Mouse (Mus musculus) adrenal gland, postnatal 14 days (tissue): ENCODE results near the gene Gm26602. TPM values are rescaled to one million over a fixed set of nuclear protein-coding genes. Genes with fewer than 3 reads are reported as not detected.
A peak's percentile ranks its signal among the peaks of the same experiment; 100 is the strongest.

Experiments used
- DNase-seq: peaks from one replicate; pipeline ENCODE4 v3.0.0; 2021; ENCODE audit warnings: mixed read lengths
- total RNA-seq: library from RNA; stranded (reverse); gene quantifications from 2 replicates; pipeline ENCODE4 v1.2.3, GENCODE M21; 2021

Gene Gm26602
- total RNA-seq, 1 experiment from 2014 or later: not detected

- DNase-seq: no peak
Measured at GRCm38 (mm10) chr10:79886054-79886453, 24.6 kb upstream of the Gm26602 start, which contains the start of gene Elane. Gene Elane (plus strand): TSS chr10:79886247.

GRCm38 (mm10) chr10:79886611-79887010, 24.0 kb upstream of the Gm26602 start:
- no peak for DNase-seq

GRCm38 (mm10) chr10:79889386-79889785, 21.3 kb upstream of the Gm26602 start:
- DNase-seq: peak; percentile 77

GRCm38 (mm10) chr10:79890670-79891069, 20.0 kb upstream of the Gm26602 start, which contains the start of gene Cfd:
Gene Cfd (plus strand): TSS chr10:79890853.
- peak; percentile 46 for DNase-seq

DNA sequence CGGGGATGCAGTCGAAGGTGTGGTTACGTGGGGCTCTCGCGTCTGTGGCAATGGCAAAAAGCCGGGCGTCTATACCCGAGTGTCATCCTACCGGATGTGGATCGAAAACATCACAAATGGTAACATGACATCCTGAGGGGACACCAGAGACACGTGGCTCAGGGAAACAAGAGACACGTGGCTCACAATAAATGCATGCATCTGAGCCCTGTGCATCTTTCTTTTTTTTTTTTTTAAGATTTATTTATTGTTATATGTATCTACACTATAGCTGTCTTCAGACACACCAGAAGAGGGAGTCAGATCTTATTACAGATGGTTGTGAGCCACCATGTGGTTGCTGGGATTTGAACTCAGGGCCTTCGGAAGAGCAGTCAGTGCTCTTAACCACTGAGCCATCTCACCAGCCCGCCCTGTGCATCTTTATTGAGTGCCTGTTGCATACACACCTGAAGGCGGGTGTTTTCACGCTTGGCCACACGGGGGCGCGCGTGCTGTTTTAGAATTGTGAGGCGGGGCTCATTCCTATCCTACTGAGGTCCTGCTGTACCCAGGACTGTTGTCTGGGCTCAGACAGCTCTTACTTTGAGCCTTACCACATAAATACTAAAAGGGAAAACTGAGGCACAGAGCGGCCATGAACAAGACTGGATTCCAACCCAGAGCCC, 18.1 kb upstream of the Gm26602 start:
- peak; percentile 90 for DNase-seq

DNA sequence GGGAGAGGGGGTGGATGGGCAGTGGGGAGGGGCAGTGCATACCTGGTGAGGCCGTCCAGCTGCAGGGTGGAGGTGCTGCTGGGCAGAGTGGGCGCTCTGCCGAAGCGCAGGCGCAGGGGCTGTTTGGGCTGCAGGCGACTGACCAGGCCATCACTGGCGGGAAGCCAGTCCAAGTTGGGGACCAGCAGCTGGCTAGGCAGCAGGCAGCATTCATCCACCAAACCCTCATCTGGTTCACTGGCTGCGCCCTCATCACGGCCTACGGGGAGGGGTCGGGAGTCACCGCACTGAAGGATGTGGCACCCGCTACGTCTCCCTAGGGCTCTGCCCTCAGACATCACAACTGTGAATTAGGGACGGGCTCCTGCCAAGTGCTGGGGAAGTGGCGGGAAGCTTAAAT, 14.3 kb upstream of the Gm26602 start:
- DNase-seq: peak; percentile 26

GRCm38 (mm10) chr10:79896814-79897213, 13.8 kb upstream of the Gm26602 start:
- DNase-seq: no peak

- peak; percentile 35 for DNase-seq
Measured at GRCm38 (mm10) chr10:79897316-79898245, 13.1 kb upstream of the Gm26602 start.

DNA sequence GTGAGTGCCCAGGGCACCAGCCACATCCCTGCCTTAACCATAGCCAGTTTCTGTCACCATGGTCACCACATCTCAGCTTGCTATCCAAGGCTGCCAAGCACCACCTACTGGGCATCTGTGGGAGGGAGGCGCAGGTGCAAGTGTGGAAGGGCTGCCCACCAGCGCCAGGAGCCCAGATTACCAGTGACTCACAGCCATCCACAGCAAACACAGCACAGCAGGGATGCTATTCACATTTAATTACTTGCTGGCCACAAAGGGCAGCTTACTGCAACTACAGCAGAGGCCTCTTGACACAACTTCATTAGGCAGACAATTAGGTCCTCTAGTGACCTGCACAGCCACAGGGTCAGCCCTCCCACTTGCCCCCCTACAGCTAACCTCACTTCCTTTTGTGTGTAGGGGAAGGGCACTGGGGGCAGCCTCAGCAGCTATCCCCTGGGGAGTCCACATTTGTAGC, 9.7 kb upstream of the Gm26602 start:
- peak; percentile 59 for DNase-seq

- no peak for DNase-seq
Measured at GRCm38 (mm10) chr10:79906712-79907111, 3.9 kb upstream of the Gm26602 start.

DNA sequence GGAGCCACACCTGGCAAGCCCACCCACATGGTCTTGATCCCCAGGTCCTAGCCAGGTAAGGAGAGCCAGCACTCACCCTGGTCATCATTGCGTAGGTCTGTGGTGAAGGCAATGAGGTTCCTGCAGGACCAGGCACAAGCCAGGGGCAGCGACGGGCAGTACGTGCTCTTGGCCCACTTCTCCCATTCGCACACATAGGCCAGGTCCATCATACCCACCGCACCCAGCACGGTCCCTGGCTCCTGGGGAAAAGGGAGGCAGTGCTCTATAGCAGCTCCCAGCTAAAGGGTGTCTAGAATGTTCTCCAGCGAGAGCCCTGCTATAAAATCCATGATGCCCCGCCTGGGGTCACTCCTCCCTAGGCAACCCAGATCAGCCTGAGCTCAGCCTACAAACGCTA, 3.2 kb upstream of the Gm26602 start:
- DNase-seq: no peak

DNA sequence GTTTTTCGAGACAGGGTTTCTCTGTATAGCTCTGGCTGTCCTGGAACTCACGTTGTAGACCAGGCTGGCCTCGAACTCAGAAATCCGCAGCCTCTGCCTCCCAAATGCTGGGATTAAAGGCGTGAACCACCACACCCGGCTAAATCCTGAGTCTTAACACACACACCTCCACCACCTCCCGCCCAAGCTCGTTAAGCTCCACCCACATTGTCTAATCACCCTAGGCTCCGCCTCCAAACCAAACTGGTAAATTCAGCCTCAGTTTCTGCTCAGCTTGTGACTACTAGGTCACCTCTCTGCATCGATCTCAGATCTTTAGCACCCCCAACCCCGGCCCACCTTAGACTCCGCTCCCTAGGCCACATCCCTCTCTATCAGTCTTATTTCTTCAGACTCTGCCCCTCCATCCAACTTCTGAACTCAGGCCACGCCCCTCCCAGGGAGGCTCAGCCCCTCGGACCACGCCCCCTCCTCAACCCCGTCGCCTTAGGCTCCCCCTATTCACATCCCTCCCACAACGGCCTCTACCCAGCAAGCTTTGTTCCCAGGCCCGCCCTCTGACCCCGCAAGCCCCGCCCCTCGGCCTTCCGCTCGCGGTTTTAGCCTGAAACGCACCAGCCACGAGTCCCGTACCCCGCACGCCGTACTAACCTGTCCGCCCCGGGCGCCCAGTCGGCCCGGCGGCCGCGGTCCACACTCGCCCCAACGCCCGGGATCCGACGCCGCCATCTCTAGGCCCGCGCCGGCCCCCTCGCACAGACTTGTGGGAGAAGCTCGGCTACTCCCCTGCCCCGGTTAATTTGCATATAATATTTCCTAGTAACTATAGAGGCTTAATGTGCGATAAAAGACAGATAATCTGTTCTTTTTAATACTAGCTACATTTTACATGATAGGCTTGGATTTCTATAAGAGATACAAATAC, 2.2 kb upstream of the Gm26602 start, which contains the start of gene Med16:
Gene Med16 (minus strand): TSS at position 757 of the 925 bp plus-strand sequence.
- DNase-seq: peak; percentile 98

DNA sequence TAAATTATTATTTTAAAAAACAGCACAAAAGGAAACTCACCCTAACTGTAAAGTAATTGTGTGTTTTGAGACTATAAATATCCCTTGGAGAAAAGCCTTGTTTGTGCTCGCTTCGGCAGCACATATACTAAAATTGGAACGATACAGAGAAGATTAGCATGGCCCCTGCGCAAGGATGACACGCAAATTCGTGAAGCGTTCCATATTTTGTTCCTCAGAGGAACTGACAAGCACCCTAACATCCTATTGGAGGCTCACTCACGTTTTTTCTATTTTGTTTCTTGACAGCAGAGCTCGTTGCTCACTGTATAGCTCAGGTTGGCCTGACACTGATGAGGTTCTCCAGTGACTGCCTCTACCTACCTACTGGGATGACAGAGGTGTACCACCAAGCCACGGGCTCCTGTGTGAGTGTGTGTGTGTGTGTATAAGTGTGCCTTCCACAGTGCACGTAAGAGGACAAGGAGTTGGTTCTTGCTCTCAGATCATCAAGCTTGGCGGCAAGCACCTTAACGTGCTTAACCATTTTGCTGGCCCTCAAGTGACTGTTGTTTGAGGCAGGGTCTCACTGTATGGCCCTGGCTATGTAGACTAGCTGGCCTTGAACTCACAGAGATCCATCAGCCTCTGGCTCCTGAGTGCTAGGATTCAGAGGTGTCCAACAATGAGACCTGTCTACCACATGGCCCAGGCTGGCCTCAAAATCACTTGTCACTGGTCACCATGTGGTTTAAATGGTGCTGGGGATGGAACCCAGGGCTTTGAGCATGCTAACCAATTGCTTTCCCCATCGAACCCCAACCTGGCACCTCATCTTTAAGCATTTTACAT, 1.3 kb upstream of the Gm26602 start:
- DNase-seq: no peak

DNA sequence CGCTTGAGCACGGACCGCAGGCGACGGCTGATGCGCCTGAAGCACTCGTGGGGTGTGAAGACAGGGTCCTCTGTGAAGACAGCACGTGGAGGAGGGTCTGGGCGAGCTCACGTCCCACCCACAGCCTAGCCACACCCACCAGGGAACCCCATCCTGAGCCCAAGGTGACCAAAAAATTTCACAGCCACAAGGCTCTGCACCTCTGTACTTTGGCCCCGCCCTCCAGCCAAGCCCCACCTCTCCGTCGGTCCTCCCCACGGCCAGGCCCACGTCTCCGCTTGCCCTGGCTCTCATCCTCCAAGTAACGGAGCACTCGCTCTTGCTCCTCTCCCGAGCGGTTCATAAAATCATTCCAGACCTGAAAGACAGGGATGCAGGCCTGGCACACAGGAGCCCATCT, 1.8 kb downstream of the Gm26602 start:
- no peak for DNase-seq

DNA sequence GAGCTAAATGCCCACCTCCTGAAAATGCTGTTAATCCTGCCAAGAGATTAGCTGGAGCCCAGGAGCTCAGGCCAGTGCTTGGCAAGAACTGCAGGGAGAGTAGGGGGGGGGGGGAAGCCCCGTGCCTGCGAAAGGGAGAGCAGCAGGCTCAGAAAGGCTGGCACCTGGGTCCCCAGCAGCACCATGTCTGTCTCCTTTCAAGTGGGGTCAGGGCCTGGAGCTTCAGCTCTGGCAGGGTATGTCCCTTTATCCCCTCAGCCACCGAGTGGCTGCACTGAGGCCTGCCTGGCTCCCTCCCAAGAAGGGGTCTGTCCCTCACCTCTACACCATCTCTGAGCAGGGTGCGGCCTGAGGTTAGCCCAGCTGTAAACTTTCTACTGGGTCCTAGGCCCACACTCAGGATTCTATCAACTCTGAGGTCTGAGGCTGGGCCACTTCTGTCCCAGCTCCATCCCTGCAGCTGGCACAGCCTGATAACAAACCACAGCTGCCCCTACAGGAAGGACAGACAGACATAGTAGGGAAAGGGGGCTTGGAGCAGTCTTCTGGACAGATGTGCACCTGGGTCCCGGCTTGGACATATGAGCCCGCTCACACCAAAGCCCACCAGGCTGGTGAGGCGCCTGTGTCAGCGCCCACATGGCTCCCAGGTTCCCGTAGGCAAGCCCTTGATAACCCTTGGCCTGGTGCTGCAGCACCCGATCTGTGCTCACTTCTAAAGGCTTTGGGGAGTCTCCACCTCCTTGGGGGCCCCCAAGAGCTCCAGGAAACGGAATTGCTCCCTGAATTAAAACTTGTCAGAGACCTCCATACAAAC, 3.7 kb downstream of the Gm26602 start:
- DNase-seq: no peak

GRCm38 (mm10) chr10:79914948-79915596, 4.4 kb downstream of the Gm26602 start:
- DNase-seq: peak; percentile 58

DNA sequence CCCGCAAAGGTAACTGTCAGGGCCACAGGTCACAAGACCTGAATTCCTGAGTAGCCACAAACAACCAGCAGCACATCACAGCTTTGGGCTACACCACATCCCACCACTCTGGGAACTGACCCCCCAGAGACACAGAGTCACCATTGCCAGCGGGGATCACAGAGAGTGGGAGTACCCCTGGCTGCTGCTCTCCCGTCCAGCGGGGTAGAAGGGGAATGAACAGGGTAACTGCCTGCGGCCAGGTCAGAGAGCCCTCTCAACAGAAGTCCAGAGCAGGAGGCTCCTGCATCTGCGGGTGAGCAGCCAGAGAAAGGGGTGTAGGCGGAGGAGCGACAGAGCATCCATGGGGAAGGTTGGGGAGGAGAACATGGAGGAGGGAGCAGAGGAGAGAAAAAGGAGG, 5.4 kb downstream of the Gm26602 start:
- DNase-seq: peak; percentile 34

DNA sequence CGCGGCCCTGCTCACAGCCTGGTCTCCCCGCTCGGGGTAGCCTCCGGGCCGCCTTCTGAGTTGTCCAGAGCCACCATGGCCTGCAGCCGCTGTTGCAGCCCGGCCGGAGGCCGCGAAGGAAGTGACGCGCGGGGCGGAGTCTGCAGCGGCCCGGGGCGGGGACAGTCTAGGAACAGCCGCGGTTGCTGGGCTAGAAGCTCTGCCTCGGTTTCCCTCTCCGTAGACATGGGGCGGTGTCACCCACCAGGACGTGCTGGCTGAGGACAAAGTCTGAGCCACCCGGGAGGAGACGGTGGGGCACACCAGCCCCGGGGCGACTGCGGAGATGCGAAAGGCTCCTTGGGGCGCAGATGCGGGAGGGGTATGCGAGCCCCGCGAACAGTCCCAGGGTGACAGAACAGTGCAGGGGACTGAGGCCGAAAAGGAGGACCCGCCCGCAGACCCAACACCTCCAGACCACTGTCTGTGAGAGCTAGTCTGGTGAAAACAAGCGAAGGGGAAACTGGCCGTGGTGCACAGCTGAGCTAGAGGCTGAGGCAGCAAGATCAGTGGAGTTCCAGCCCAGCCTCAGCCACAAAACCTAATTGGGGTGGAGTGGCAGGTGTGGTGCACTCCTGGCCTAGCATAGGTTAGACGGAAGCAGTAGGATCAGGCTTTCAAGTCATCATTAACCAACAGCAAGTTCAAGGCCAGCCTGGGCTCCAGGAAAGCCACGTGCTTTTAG, 6.3 kb downstream of the Gm26602 start, which contains the start of gene Kiss1r:
Gene Kiss1r (plus strand): TSS at position 164 of the 724 bp plus-strand sequence.
- peak; percentile 95 for DNase-seq
